Mouse (Mus musculus) liver, postnatal 0 days (tissue): ENCODE data around the gene Myadm.

Experiments
- CTCF ChIP-seq: sonication (generic); IDR thresholded peaks from 2 replicates; pipeline ENCODE4 v1.5.1; 2016; ENCODE audit warnings: antibody characterized with exemption, low read depth
- EP300 ChIP-seq: IDR thresholded peaks from 2 replicates; pipeline ENCODE4 v1.6.1; 2016; ENCODE audit warnings: antibody characterized with exemption, low read depth, mild to moderate bottlenecking

GRCm38 (mm10) chr7:3291197-3291596 is 2.3 kb downstream of the Myadm start:
- TF ChIP-seq CTCF (no peak), EP300 (no peak)
